ENCODE assay signal across 8 mouse cellular contexts in the genomic region with DNA sequence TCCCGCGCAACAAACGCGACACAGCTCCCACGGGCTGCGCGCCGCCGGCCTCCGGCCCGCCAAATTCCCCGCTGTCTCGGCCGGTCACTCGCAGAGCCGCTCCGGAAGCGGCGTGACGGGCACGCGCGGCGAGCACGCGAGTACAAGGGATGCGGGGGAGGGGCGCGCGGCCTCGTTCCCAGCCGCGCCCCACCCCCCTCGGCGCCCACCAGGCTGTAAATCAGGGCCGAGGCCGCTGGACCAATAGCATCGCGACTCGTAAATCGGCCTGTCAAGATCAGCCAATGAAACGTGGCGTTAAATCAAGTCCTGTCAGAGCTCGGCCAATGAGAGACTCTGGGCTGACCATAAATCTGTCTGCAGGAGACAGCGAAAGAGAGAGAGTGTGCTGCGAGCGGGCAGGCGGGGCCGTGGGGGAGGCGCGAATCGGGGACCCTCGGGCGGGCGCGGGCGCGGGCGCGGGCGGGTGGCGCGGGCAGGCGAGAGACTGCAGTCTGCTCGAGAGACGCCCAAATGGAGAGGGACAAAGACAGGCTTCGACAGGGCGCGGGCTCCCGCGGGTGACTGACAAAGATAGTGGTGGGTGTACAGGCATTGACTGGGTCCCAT. TPM values are rescaled to one million over a fixed set of nuclear protein-coding genes. Genes with fewer than 3 reads are reported as not detected.
DNase-seq lines count a peak whose midpoint lies in the region; ATAC-seq and TF ChIP-seq lines count a peak whose summit lies in the region.

No protein-coding gene starts in this region.

- H3K4me1 ChIP-seq in MEL (ENCODE audit: control insufficient read depth in 1 of 2, insufficient read depth in 2 of 2, low read length in 2 of 2) = no peaks in the 10 kb centered on the region; a peak in 2 of 4 replicates
- H3K4me1 ChIP-seq in lung, embryonic 16.5 days (replicated peaks; ENCODE audit: control insufficient read depth, insufficient read depth, low read length) = peaks cover 66% of the 10 kb centered on the region

- TF ChIP-seq CTCF in MEL (IDR thresholded peaks at IDR 0.05 in 2 of 3, conservative IDR thresholded peaks at IDR 0.05 in 1 of 3; ENCODE audit: control insufficient read depth in 1 of 3, insufficient read depth in 1 of 3, low read depth in 2 of 3, low read length in 3 of 3, poor library complexity in 1 of 3, severe bottlenecking in 1 of 3) = no peak

- 1% methylated on average over 66 of the region's 71 CpGs for WGBS in lung, embryonic 16.5 days

- H3K36me3 ChIP-seq in MEL (ENCODE audit: control insufficient read depth in 1 of 2, insufficient read depth in 2 of 2, low read length in 2 of 2) = peaks cover 0 to 3% of the 10 kb centered on the region in 2 experiments; a peak in 2 of 4 replicates
- H3K36me3 ChIP-seq in lung, embryonic 16.5 days (ENCODE audit: control insufficient read depth, insufficient read depth, low read length) = no peaks in the 10 kb centered on the region

- no peaks in the 10 kb centered on the region for H3K27me3 ChIP-seq in MEL (ENCODE audit: control insufficient read depth in 1 of 2, insufficient read depth in 2 of 2, low read length in 2 of 2)
- H3K27me3 ChIP-seq in lung, embryonic 16.5 days (ENCODE audit: control insufficient read depth, insufficient read depth, low read depth, low read length) = peaks cover 3% of the 10 kb centered on the region; the same call in 1 of the 2 replicates

- H3K79me2 ChIP-seq in MEL (ENCODE audit: control insufficient read depth, insufficient read depth, low read length, poor library complexity) = no peaks in the 10 kb centered on the region

- no peak overlapping the region; the same call in 1 of the 2 replicates for H3K27ac ChIP-seq in MEL (ENCODE audit: control insufficient read depth, low read depth, low read length)
- peak overlapping the region; percentile 96 for H3K27ac ChIP-seq in lung, embryonic 16.5 days (ENCODE audit: low read length)

- peak overlapping the region; percentile 38 to 57 for H3K4me3 ChIP-seq in MEL (ENCODE audit: control insufficient read depth in 1 of 2, insufficient read depth in 1 of 2, low read depth in 2 of 2, low read length in 2 of 2)
- peak overlapping the region; percentile 53 for H3K4me3 ChIP-seq in lung, embryonic 16.5 days (ENCODE audit: low read length)

- H3K9ac ChIP-seq in MEL (ENCODE audit: control insufficient read depth, low read depth, low read length, poor library complexity, severe bottlenecking) = peak overlapping the region; percentile 48
- peak overlapping the region; percentile 81 for H3K9ac ChIP-seq in lung, embryonic 16.5 days (ENCODE audit: low read length)

- TF ChIP-seq POLR2A in MEL (IDR thresholded peaks at IDR 0.05; ENCODE audit: control insufficient read depth in 1 of 2, insufficient read depth in 1 of 2, low read depth in 1 of 2, low read length in 2 of 2, poor library complexity in 1 of 2) = 0 out of 4 replicates have a peak, but pooled peaks of 1 of the 2 experiments have one; percentile 25

- no peak; a peak in 1 of 4 replicates for TF ChIP-seq EP300 in MEL (IDR thresholded peaks at IDR 0.05; ENCODE audit: low read depth in 1 of 2, low read length in 2 of 2)

- peak; percentile 91 for DNase-seq in MEL (ENCODE audit: low read depth, low spot score)
- DNase-seq in cerebellum, adult 8-10 months = peak; percentile 92
- peak; percentile 99 for DNase-seq in forelimb bud, embryonic 11.5 days (ENCODE audit: low read depth, low spot score)
- peak; percentile 93 for DNase-seq in layer of hippocampus, adult 9-10 months (ENCODE audit: low spot score)
- peak; percentile 84 for DNase-seq in ovary, postnatal 10 days (ENCODE audit: low spot score)
- DNase-seq in thymus, postnatal 10 days (ENCODE audit: low spot score in 2 of 2) = peak; percentile 74 to 76

- ATAC-seq in hematopoietic stem cell, adult 5-6 weeks (replicated peaks in 1 of 2; ENCODE audit: insufficient read depth in 1 of 2, low FRiP score in 2 of 2, low TSS enrichment in 1 of 2, low read depth in 1 of 2, poor library complexity in 2 of 2, severe bottlenecking in 2 of 2) = peak; percentile 71 to 84
- peak; percentile 96 for ATAC-seq in lung, embryonic 16.5 days (ENCODE audit: low read depth)

- peak overlapping the region; percentile 65 for H3K4me2 ChIP-seq in lung, embryonic 16.5 days (ENCODE audit: low read depth, low read length)

- no peaks in the 10 kb centered on the region for H3K9me3 ChIP-seq in MEL (replicated peaks; ENCODE audit: insufficient read depth, low read length)
- H3K9me3 ChIP-seq in lung, embryonic 16.5 days (ENCODE audit: control insufficient read depth, low read length) = no peaks in the 10 kb centered on the region

- no peak for TF ChIP-seq RAD21 in MEL (IDR thresholded peaks at IDR 0.05; ENCODE audit: low read depth, low read length)

TF ChIP-seq in MEL, 35 proteins besides CTCF, POLR2A, EP300 and RAD21:
- TF ChIP-seq MAX (IDR thresholded peaks at IDR 0.05; ENCODE audit: low read length) (no peak), NELFE (IDR thresholded peaks at IDR 0.05; ENCODE audit: low read depth, low read length) (no peak), KAT2A (conservative IDR thresholded peaks at IDR 0.05; ENCODE audit: low read depth, low read length) (no peak), TAL1 (IDR thresholded peaks at IDR 0.05; ENCODE audit: low read length) (no peak), ZMIZ1 (IDR thresholded peaks at IDR 0.05; ENCODE audit: low read depth, low read length) (no peak), ETS1 (IDR thresholded peaks at IDR 0.05; ENCODE audit: low read depth, low read length) (no peak), GATA1 (IDR thresholded peaks at IDR 0.05; ENCODE audit: low read depth, low read length) (no peak), BHLHE40 (IDR thresholded peaks at IDR 0.05; ENCODE audit: borderline replicate concordance, low read depth, low read length) (no peak), TBP (IDR thresholded peaks at IDR 0.05; ENCODE audit: low read depth, low read length) (no peak), GABPA (IDR thresholded peaks at IDR 0.05; ENCODE audit: low read depth, low read length) (no peak), MEF2A (IDR thresholded peaks at IDR 0.05; ENCODE audit: extremely low read depth, insufficient replicate concordance, low read depth, low read length, poor library complexity, severe bottlenecking) (no peak), RCOR1 (IDR thresholded peaks at IDR 0.05; ENCODE audit: low read depth, low read length) (peak; percentile 90), POLR2AphosphoS2 (IDR thresholded peaks at IDR 0.05; ENCODE audit: low read length) (no peak), HCFC1 (IDR thresholded peaks at IDR 0.05; ENCODE audit: low read depth, low read length) (0 out of 2 replicates have a peak, but pooled peaks have one; percentile 49), E2F4 (IDR thresholded peaks at IDR 0.05; ENCODE audit: borderline replicate concordance, low read depth, low read length) (no peak), SMC3 (IDR thresholded peaks at IDR 0.05; ENCODE audit: low read depth, low read length) (no peak), UBTF (IDR thresholded peaks at IDR 0.05; ENCODE audit: borderline replicate concordance, insufficient read depth, low read depth, low read length) (no peak), SIN3A (IDR thresholded peaks at IDR 0.05; ENCODE audit: low read length) (peak; percentile 78), POLR2AphosphoS5 (IDR thresholded peaks at IDR 0.05; ENCODE audit: borderline replicate concordance, low read depth, low read length) (no peak), MYC (IDR thresholded peaks at IDR 0.05; ENCODE audit: low read depth, low read length) (no peak), ZC3H11A (IDR thresholded peaks at IDR 0.05; ENCODE audit: low read depth, low read length) (no peak), MAZ (IDR thresholded peaks at IDR 0.05; ENCODE audit: low read depth, low read length) (no peak), ZNF384 (IDR thresholded peaks at IDR 0.05; ENCODE audit: low read depth, low read length) (no peak), CHD2 (IDR thresholded peaks at IDR 0.05; ENCODE audit: low read length) (peak; percentile 69), USF2 (IDR thresholded peaks at IDR 0.05; ENCODE audit: borderline replicate concordance in 1 of 2, insufficient read depth in 1 of 2, low read depth in 1 of 2, low read length in 2 of 2) (no peak), JUND (IDR thresholded peaks at IDR 0.05; ENCODE audit: low read depth, low read length) (no peak), MAFK (IDR thresholded peaks at IDR 0.05; ENCODE audit: borderline replicate concordance, low read depth, low read length) (no peak), MXI1 (IDR thresholded peaks at IDR 0.05; ENCODE audit: low read depth, low read length) (peak; percentile 75)

RNA-seq across cellular contexts. Expression of a gene that starts 5.2 kb away (rescaled TPM):
- total RNA-seq in MEL (2012; rRNA removed) = 0.12 TPM in 1 of 2 replicates, not detected in the other
- polyA plus RNA-seq in MEL (2012; ENCODE audit: insufficient read depth in 1 of 2, insufficient read length in 2 of 2, low read depth in 1 of 2, low replicate concordance in 2 of 2, missing spikeins in 1 of 2) = under 1 TPM in 1 of 2 experiments, not detected in 1; 0.21 TPM
- 1.3 and 2.1 TPM in 2 replicates for total RNA-seq in hematopoietic stem cell, adult 5-6 weeks (2017)
- 0.44 TPM in 1 of 2 replicates, not detected in the other for polyA plus RNA-seq in lung, embryonic 16.5 days (2015; fragmentation: Nextera tagmentation; extraction: Ambion mirVana)

RNA-seq across cellular contexts. Expression of a gene that starts 32.7 kb away (rescaled TPM):
- 46.7 and 48.0 TPM in 2 replicates for total RNA-seq in MEL (2012; rRNA removed)
- 100 to 1,000 TPM; 117 to 822 TPM for polyA plus RNA-seq in MEL (2012; ENCODE audit: insufficient read depth in 1 of 2, insufficient read length in 2 of 2, low read depth in 1 of 2, low replicate concordance in 2 of 2, missing spikeins in 1 of 2)
- 59.5 and 76.0 TPM in 2 replicates for total RNA-seq in hematopoietic stem cell, adult 5-6 weeks (2017)
- polyA plus RNA-seq in lung, embryonic 16.5 days (2015; fragmentation: Nextera tagmentation; extraction: Ambion mirVana) = 282 and 290 TPM in 2 replicates

RNA-seq across cellular contexts. Expression of a gene that starts 34.7 kb away (rescaled TPM):
- 4.4 and 5.2 TPM in 2 replicates for total RNA-seq in MEL (2012; rRNA removed)
- 10 to 100 TPM in 1 of 2 experiments, not detected in 1; 54.0 TPM for polyA plus RNA-seq in MEL (2012; ENCODE audit: insufficient read depth in 1 of 2, insufficient read length in 2 of 2, low read depth in 1 of 2, low replicate concordance in 2 of 2, missing spikeins in 1 of 2)
- total RNA-seq in hematopoietic stem cell, adult 5-6 weeks (2017) = 2.7 and 3.9 TPM in 2 replicates
- polyA plus RNA-seq in lung, embryonic 16.5 days (2015; fragmentation: Nextera tagmentation; extraction: Ambion mirVana) = 7.6 and 8.6 TPM in 2 replicates

RNA-seq across cellular contexts. Expression of a gene that starts 47.0 kb away (rescaled TPM):
- 63.9 and 74.6 TPM in 2 replicates for total RNA-seq in MEL (2012; rRNA removed)
- 100 to 1,000 TPM in 1 of 2 experiments, not detected in 1; 103 TPM for polyA plus RNA-seq in MEL (2012; ENCODE audit: insufficient read depth in 1 of 2, insufficient read length in 2 of 2, low read depth in 1 of 2, low replicate concordance in 2 of 2, missing spikeins in 1 of 2)
- total RNA-seq in hematopoietic stem cell, adult 5-6 weeks (2017) = 198 and 245 TPM in 2 replicates
- 4.3 and 6.9 TPM in 2 replicates for polyA plus RNA-seq in lung, embryonic 16.5 days (2015; fragmentation: Nextera tagmentation; extraction: Ambion mirVana)
